Mouse (Mus musculus): ENCODE data around the gene Nup54. TPM values are rescaled to one million over a fixed set of nuclear protein-coding genes. Genes with fewer than 3 reads are reported as not detected.
A peak's percentile ranks its signal among the peaks of the same experiment; 100 is the strongest.

Nup54 gene
- 10 to 100 TPM; 31.3 to 34.4 TPM for total RNA-seq (2021)

DNA sequence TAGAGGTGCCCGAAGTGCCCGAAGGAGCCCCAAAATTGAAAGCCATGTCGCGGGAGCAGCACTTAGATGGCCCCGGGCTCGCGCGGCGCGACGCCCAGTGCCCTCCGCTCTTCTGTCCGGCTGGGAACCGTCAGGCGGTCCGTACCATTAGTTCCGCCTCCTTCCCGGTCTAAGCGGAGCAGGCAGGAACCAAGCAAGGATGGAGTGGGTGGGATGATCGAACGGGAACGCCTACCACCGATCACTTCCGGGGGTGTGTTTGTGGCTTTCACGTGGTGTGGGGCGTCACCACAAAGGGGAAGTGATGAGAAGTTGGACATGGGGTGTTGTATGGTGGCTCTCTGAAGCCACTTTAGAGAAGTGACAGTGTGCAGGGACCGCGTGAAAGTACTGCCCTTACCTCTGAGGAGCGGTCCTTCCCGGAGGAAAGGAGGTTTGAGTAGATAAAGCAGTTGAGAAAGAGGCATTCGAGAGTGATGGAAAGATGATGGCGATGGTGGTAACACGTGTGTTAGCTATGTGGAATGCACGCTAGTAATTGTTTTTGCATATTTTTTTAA is at the start of gene Nup54:
Nup54 (minus strand) TSS at position 195 of the 560 bp plus-strand sequence.
- peak; percentile 96 for DNase-seq

DNA sequence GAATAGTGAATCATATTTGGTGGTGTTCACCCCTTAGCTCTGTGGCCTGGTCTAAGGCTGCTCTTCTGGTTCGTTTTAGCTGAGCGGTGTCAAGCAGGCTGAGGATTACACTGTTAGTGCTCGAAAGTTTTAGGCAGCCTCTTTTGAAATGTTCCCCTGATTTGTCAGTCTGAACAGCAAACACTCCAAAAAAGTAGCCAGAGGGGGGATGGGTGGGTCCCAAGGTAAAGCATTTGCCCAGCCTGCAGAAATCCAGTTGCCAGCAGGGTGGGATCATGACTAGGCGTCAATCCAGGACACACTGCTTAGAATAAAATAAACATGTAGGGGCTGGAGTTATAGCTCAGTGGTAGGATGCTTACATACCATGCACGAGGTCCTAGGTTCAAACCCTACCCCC is 37.8 kb upstream of the Nup54 start:
- DNase-seq: no peak

DNA sequence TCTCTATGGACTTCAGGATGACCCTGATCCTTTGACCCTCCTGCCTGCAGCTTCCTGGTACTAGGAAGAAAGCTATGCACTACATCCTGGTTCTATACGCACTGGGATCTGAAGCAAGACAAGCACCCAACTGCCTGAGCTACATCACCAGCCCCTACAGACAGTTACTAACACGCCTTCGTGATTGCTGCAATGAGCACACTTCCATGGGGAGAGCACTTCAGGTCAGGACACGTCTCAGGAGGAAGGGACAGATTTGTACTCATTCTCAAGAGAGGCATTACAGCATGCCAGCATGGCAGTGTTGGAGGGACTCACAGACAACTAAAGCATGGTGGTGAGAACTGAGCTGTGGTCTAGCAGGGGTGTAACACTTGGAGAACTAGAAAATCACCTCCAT is 36.5 kb upstream of the Nup54 start:
- DNase-seq: no peak

GRCm38 (mm10) chr5:92469201-92470130 is 34.4 kb upstream of the Nup54 start:
- no peak for DNase-seq

DNA sequence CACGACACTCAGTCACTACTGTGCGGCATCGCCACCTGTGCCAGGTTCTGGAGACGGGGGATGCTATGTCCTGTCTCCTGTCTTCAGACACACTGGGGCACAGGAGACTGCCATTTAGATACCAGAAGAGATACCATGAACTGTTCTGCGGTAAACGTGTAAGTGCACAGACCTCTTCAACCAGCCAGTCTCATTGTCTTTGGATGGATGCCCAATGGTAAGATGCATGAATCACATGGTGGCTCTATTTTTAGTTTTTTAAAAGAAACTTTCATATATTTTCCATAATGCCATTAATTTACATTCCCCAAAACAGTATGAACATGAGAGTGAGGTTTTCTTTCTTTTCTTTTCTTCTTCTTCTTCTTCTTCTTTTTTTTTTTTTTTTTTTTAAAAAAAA is 33.2 kb upstream of the Nup54 start:
- no peak for DNase-seq

DNA sequence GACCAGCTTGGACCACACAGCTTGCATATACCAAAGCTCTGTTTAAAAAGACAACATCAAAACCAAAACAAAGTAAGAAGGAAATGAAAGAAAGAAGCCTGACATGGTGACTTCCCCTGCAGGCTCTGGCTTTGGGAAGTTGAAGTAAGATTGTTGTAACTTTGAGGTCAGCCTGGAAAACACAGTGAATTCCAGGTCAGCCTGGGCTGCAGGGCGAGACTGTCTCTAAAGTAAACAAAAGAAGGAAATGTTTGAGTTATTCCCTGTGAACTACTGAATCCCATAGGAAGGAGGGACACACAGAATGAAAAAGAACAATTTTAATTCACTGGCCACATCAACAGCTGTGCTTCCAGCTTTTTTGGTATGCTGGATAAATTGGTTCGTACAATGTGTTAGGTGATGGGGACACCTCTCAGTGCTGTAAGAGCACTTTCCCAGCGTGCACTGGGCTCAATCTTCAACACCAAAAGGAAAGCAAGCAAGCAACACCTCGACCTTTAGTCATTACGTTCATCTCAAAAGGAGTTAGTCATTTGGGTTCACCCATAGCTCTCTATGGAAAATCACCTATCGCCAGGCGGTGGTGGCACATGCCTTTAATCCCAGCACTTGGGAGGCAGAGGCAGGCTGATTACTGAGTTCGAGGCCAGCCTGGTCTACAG is 32.2 kb upstream of the Nup54 start:
- DNase-seq: no peak

DNA sequence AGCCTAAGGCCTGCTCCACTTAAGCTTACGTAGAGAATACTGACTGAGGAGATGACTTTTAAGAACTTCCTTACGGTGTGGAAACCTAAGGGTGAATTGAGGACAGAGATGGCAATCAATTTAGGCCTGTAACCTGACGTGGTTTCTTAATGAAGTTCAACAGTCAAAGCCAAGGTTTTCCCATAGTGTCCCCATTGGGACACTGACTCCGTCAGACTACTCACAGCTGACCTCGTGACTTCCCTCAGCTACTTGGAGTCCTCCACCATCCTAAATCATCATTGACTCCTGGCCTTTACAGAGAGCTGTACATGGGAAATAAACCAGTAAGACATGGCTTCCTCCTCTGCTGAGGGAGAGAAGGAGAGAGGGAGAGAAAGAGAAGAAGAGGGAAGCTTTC is 30.5 kb upstream of the Nup54 start:
- DNase-seq: no peak

- peak; percentile 31 to 35 for DNase-seq
These were observed 26.3 kb upstream of the Nup54 start for GRCm38 (mm10) chr5:92461321-92461720.

- DNase-seq: no peak
These were observed 23.7 kb upstream of the Nup54 start for GRCm38 (mm10) chr5:92458726-92459125.

DNA sequence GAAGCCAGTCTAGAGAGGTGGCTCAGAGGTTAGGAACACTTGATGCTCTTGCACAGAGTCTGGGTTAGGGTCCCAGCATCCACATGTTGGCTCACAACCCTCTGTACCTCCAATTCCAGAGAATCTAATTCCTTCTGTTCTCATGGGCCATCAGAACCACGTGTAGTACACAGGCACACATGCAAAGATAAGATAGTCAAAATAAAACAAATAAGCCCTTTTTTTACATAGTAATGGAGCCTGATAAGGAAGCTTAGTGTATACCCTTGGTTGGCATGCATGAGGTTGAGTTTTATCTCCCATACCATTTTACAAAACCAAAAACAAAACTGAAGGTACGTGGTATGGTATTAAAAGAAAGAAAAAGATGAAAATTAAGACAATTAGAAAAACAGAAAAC is 22.4 kb upstream of the Nup54 start:
- no peak for DNase-seq

- no peak for DNase-seq
These were observed 17.9 kb upstream of the Nup54 start for GRCm38 (mm10) chr5:92452876-92453275.

DNA sequence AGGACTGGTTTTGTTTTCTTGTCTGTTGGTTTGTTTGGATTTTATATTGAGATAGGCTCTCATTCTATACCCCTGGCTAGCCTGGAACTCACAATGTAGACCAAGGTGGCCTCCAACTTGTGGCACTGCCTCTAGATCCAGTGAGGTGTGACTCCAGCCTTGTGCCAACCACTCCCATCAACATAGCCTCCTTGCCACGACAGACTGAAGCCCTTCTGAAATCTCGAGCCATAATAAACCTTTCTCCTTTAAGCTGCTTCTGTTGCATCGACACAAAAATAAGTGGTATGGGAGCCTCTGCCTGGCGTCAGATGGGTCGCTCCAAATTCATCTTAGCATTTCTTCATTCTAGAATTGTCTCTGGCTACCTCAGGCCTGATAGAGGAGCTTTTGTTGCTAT is 11.7 kb upstream of the Nup54 start:
- DNase-seq: no peak

DNA sequence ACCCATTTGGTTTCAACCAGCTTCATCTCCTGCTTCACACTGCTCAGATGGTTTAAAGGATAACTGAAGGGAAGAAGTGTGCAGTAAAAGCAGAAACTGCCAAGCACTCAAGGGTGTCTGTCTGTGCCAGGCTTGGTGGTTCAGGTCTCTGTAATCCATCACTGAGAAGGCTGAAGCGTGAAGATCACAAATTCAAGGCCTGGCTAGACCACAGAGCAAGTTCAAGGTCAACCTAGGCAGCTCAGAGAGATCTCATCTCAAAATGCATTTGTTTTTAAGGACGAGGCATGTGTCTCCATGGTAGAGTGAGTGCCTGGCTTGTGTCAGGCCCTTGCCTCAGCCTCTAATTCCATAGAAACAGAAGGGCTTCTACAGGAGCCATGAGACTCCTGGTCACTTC is 10.0 kb upstream of the Nup54 start:
- DNase-seq: no peak

GRCm38 (mm10) chr5:92442914-92443313 is 7.9 kb upstream of the Nup54 start:
- no peak for DNase-seq

GRCm38 (mm10) chr5:92441494-92441893 is 6.5 kb upstream of the Nup54 start:
- DNase-seq: no peak

DNA sequence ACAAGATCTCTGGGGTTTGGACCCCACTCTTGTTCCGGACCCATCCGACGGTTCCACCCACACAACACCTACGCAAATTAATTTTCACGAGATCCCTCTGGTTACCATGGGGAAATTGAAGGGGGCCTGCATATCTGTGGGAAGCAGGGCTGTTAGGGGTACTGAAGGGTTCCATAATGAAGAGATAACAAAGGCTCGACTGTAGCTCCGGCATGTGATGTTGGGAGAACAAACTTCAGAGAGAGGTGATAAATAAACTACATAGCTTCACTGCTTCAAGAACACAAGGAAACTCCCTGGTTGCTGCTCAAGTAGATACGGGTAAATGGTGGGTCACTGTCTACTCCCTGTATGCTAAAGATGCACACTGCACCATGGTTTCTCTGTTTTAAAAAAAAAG is 3.5 kb upstream of the Nup54 start:
- no peak for DNase-seq

DNA sequence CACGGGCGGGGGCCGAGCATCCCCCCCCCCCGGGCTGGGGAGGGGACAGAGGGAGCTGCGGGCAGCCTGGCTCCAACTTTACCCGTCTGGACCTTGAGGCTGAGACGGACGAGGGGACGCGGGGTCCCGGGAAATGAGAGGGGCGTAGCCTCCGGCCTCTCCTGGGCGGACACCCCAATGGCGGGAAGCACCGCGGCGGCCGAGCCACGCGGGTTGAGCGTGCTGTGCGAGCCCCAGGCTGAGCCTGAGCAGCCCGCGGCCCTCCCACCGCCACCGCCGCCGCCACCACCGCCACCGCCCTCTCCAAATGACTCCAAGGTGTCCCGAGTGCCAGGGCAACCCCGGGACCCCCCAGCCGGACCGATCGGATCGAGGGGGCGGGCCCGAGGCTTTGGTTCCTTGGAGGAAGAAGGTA is 441 bp downstream of the Nup54 start:
- DNase-seq: no peak

DNA sequence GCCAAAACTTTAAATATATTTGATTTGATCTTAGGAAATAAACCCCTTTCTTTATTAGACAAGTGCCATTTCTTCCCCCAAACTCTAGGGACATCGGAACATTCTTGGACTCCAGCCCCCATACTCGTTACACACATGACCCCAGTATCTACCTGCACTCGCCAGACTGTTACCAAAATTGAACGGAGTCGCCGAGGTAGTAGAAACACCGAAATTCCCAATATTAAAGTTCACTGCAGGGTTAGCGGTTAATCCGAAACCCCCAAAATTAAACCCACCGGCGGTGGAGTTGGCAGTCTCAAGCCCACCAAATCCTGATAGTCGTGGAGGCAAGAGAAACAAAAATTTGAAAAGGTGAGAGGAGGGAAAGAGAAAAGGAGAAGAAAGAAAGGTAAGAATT is 949 bp downstream of the Nup54 start:
- DNase-seq: no peak

DNA sequence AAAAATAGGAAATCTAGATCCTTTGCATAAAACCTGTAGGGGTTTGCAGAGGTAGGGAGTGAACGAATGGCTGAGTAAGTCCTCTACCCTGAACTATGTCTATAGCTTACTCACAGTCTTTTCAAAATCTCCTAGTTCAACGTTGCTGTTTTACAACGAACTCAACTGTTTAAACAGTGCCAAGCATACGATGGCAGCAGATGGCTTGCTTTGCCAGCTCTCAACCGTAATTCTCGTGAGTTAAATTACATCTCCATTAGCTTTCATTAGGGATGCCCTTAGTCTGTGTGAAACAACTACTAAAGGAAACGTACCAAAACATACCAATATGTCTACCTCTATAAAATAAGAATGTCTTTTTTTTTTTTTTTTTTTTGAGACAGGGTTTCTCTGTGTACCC is 3.4 kb downstream of the Nup54 start:
- DNase-seq: peak in 1 of 2 experiments; percentile 20

DNA sequence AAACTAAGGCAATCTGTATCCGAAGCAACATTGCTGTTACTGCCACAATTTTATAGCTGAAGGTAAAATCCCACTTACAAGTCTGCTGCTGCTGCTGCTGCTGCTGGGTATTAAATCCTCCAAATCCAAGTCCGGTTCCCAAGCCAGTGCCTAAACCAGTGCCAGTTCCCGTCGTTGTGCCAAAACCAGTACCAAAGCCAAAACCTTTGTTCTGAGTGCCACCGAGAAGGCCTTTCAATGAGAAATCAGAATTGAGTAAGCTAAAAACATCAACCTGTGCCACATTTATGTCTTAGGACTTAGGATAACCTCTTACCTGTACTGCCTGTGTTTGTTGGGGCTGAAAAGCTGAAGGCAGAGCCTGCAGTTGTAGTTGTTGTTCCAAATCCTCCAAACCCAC is 4.3 kb downstream of the Nup54 start:
- peak; percentile 24 to 45 for DNase-seq

- DNase-seq: no peak
These were observed 10.9 kb downstream of the Nup54 start for GRCm38 (mm10) chr5:92424126-92424525.

- no peak for DNase-seq
These were observed 21.0 kb downstream of the Nup54 start for GRCm38 (mm10) chr5:92413982-92414375.

DNA sequence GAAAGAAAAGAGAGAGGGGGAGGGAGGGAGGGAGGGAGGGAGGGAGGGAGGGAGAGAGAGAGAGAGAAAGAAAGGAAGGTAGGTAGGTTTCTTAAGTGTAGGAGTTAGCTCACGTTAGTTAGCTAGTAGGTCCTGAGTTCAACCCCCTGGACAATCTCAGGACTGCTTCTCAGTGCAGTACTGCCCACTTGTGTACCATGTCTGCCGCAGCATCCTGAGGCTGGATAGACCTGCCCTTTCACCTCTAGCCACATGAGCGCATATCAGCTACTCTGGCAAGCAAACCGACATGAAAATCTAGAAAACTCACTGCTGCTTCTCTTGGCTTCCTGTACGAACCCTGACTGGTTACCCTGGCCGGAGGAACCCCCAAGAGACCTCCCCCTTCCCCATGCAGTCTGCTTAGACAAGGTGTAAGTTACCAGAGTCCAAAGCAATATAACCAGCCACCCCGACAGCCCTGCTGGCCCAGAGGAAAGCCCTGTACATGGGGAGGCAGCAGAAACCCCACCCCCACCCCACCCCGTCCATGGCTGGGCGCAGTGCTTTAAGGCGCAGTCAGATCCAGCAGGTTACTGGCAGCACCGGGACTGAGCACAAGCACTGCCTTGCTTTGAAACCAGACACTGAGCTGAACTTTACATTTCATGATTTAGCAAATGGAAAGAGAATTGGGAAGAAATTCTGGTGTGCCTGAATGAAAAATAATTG is 21.6 kb downstream of the Nup54 start:
- no peak for DNase-seq

All from layer of hippocampus, postnatal 36 days (tissue).